Mouse (Mus musculus) layer of hippocampus, adult 6 months (tissue): Measurements from ENCODE around the gene Hnrnpul2. TPM values are rescaled to one million over a fixed set of nuclear protein-coding genes. Genes with fewer than 3 reads are reported as not detected.

Source experiments
- long read RNA-seq, 2 experiments: library from polyadenylated mRNA; unstranded; transcript quantifications; one replicate each; pipeline ENCODE4 v2.0.0; 2019 to 2020
- polyA plus RNA-seq: library from polyadenylated mRNA; unstranded; fragments of <200 nt; fragmentation: Nextera tagmentation; gene quantifications from 2 replicates; pipeline ENCODE4 v1.2.3, GENCODE M21; 2021

Hnrnpul2 gene
- polyA plus RNA-seq = 6.1 and 6.8 TPM in 2 replicates
- long read RNA-seq, experiment 1, partial matches to known transcripts = 35 of 35 reads
- long read RNA-seq, experiment 1, other reads (novel, unspliced or antisense) = 0 of 35 reads
- long read RNA-seq, experiment 2, partial matches to known transcripts = 67 of 67 reads
- long read RNA-seq, experiment 2, other reads (novel, unspliced or antisense) = 0 of 67 reads

GRCm38 (mm10) chr19:8819596-8820423, at the start of gene Hnrnpul2:
TSS of gene Hnrnpul2 (plus strand) at chr19:8820010.

GRCm38 (mm10) chr19:8770567-8771270, 49.1 kb upstream of the Hnrnpul2 start, which contains the start of gene Tmem223:
TSS of gene Tmem223 (plus strand) at chr19:8770996.

GRCm38 (mm10) chr19:8774086-8774835, 45.5 kb upstream of the Hnrnpul2 start, which contains the start of gene Tmem179b:
TSS of gene Tmem179b (minus strand) at chr19:8774467.

GRCm38 (mm10) chr19:8786008-8786781, 33.6 kb upstream of the Hnrnpul2 start, which contains the start of gene Taf6l:
TSS of gene Taf6l (minus strand) at chr19:8786417.

GRCm38 (mm10) chr19:8798264-8798946, 21.4 kb upstream of the Hnrnpul2 start, which contains the start of gene Polr2g:
TSS of gene Polr2g (minus strand) at chr19:8798577.

GRCm38 (mm10) chr19:8802130-8802821, 17.5 kb upstream of the Hnrnpul2 start, which contains the start of gene Zbtb3:
TSS of gene Zbtb3 (plus strand) at chr19:8802555.

GRCm38 (mm10) chr19:8818801-8819595, 812 bp upstream of the Hnrnpul2 start, which contains the start of gene Ttc9c:
TSS of gene Ttc9c (minus strand) at chr19:8819333.

GRCm38 (mm10) chr19:8829660-8830059, 9.8 kb downstream of the Hnrnpul2 start, which contains the start of gene AC129217.1:
TSS of gene AC129217.1 (plus strand) at chr19:8829773.

GRCm38 (mm10) chr19:8837251-8837791, 17.5 kb downstream of the Hnrnpul2 start, which contains the start of gene Bscl2:
TSS of gene Bscl2 (plus strand) at chr19:8837467.

GRCm38 (mm10) chr19:8839103-8839907, 19.5 kb downstream of the Hnrnpul2 start, which contains the start of gene Gng3:
TSS of gene Gng3 (minus strand) at chr19:8839194.

GRCm38 (mm10) chr19:8850402-8850901, 30.6 kb downstream of the Hnrnpul2 start, which contains the start of gene Lrrn4cl:
TSS of gene Lrrn4cl (plus strand) at chr19:8850768.

GRCm38 (mm10) chr19:8871267-8872186, 51.7 kb downstream of the Hnrnpul2 start, which contains the start of gene Ubxn1:
TSS of gene Ubxn1 (plus strand) at chr19:8871496.

GRCm38 (mm10) chr19:8880311-8881033, 60.7 kb downstream of the Hnrnpul2 start, which contains the start of gene Uqcc3:
TSS of gene Uqcc3 (minus strand) at chr19:8880923.

GRCm38 (mm10) chr19:8883616-8884015, 63.8 kb downstream of the Hnrnpul2 start, which contains the start of the genes Lbhd1 and Gm49403:
TSS of gene Lbhd1 (plus strand) at chr19:8883732.
TSS of gene Gm49403 (plus strand) at chr19:8883930.

